Mouse (Mus musculus) splenic B cell, adult 2 months (primary cell): Measurements from ENCODE around the gene Mrpl58.

Experiments used
- DNase-seq: peaks from one replicate; pipeline ENCODE4 v3.0.0-alpha.2; 2011; ENCODE audit warnings: low read depth, low spot score
- H3K27me3 ChIP-seq: 2 replicates; pipeline ENCODE4 v1.6.1; 2012; ENCODE audit warnings: mild to moderate bottlenecking, low read length, moderate library complexity, mixed read lengths; ENCODE audit not compliant: control insufficient read depth, poor library complexity, insufficient read depth, severe bottlenecking
- H3K36me3 ChIP-seq: 2 replicates; pipeline ENCODE4 v1.6.1; 2012; ENCODE audit warnings: mild to moderate bottlenecking, low read length, moderate library complexity, mixed read lengths; ENCODE audit not compliant: control insufficient read depth, poor library complexity, insufficient read depth, severe bottlenecking

Gene Mrpl58

DNA sequence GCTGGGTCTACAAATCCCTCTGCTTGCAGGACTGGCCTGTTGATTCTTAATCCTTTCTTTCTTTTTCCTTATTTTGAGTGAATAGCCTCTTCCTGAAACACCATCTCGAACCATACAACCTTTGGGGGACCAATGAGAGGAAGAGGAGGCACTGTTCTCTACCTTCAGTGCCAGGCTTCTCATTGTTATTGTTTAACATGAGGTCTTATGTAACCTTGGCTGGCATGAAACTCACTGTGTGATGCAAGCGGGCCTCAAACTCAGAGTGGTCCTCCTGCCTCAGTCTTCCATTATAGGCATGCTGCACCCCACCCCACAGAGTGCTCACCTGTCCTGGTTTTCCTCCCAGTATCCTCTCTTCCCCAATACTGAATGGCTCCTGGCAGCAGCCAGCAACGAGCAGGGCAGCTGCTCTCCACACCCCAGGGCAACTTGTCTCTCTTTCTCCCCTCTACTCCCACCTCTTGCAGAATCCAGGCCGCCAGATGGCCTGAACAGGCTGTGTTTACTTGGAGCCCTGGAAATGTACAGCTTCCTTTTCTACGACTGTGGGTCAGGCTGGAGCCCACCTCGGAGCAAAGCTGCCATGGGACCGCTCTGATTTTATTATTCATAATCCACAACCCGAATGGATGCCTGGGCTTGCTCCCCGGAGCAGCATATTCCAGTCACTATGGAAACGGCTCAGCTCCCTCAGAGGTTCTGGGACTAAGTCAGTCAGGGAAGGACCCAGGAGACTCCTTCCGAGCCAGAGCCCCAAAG, 2.7 kb upstream of the Mrpl58 start:
- DNase-seq, result no peak
- Histone ChIP-seq H3K27me3 (no peaks in the 10 kb centered on the region), H3K36me3 (no peaks in the 10 kb centered on the region)

- no peak for DNase-seq
- no peaks in the 10 kb centered on the region; the same call in 1 of the 2 replicates for H3K36me3 ChIP-seq
- H3K27me3 ChIP-seq, result no peaks in the 10 kb centered on the region
Measured at GRCm38 (mm10) chr11:115405723-115406122, 2.2 kb downstream of the Mrpl58 start.

GRCm38 (mm10) chr11:115406858-115407401, 3.4 kb downstream of the Mrpl58 start:
- no peak for DNase-seq
- no peaks in the 10 kb centered on the region; the same call in 1 of the 2 replicates for H3K36me3 ChIP-seq
- H3K27me3 ChIP-seq, result no peaks in the 10 kb centered on the region

- Histone ChIP-seq H3K27me3 (no peaks in the 10 kb centered on the region), H3K36me3 (no peaks in the 10 kb centered on the region; the same call in 1 of the 2 replicates)
- DNase-seq, result no peak
Measured at GRCm38 (mm10) chr11:115408266-115408920, 4.8 kb downstream of the Mrpl58 start.

DNA sequence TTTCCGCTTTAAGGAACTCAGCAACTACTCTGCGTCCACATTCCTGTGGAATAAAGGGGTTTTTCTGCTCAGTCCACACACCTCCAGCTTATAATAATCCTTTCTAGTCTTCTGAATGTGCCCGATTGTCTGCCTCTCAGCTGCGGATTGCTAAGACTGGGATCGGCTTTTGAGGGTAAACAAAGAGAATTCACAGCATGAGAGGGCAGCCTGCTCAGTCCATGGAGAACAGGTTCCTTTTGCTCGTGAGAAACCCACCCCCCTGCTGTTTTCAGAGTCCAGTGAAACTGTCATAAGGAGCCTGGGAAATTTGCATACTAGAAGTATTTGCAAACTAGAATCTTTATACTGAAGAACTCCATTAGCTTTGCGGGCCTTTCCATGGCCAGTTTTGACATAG, 6.0 kb downstream of the Mrpl58 start:
- Histone ChIP-seq H3K36me3 (no peaks in the 10 kb centered on the region; the same call in 1 of the 2 replicates), H3K27me3 (no peaks in the 10 kb centered on the region)
- DNase-seq, result no peak

DNA sequence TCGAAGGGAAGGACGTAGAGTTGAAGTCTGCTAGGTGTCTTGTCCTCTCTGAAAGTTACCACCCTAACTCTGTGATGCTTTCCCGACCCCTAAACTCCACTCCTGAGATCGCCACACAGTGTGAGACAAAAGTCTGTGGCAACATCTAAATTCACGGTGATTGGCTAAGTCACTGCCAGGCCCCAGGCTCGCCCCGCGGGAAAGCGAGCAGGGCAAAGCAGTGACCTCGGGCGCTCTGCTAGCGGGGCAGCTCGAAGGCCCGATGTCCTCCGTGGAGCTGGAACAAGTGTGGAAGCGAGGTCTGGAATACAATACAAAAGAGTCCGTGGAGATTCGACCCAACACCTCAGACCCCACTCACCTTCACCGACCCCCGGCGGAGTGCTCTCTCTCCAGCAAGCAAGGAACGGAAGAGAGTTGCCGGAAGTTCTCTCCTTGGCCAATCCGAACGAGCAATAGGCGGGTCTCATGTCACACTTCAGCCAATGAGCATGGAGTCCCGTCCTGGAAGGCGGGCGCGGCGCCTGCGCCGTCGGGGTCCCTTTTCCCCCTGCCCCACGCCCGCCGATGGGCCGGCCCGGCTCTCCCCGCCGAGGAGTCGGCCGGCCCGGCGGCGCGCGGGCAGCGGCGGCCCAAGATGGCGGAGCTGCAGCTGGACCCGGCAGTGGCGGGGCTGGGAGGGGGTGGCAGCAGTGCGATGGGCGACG, 16.1 kb downstream of the Mrpl58 start, which contains the start of the genes Atp5h and Kctd2:
Atp5h (minus strand) TSS at position 432 of the 707 bp plus-strand sequence.
Kctd2 (plus strand) TSS at position 598 of the 707 bp plus-strand sequence.
- DNase-seq, result peak; percentile 96
- H3K27me3 ChIP-seq, result no peaks in the 10 kb centered on the region
- H3K36me3 ChIP-seq, result peaks cover 1% of the 10 kb centered on the region

GRCm38 (mm10) chr11:115420336-115421190, 17.0 kb downstream of the Mrpl58 start:
- peaks cover 1% of the 10 kb centered on the region for H3K36me3 ChIP-seq
- no peaks in the 10 kb centered on the region for H3K27me3 ChIP-seq
- DNase-seq, result peak; percentile 37

GRCm38 (mm10) chr11:115421328-115421727, 17.8 kb downstream of the Mrpl58 start:
- DNase-seq, result no peak
- no peaks in the 10 kb centered on the region for H3K27me3 ChIP-seq

DNA sequence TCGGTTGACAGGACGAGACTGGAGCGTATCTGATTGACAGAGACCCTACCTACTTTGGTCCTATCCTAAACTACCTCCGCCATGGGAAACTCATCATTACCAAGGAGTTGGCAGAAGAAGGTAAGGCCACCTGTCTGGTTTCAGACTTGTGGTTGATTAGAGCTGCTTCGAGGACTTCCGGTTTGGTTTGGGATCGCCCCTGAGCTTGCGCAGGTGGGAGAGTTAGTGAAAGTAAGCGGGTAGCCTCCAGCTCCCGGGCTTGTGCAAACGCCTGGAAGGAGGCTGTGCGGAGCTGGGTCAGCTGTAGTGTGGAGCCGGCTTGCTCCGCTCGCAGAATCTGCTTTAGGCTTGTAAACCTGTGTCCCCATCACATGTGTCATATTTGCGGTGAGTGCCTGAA, 18.4 kb downstream of the Mrpl58 start:
- no peaks in the 10 kb centered on the region; the same call in none of the 2 replicates for H3K36me3 ChIP-seq
- no peaks in the 10 kb centered on the region for H3K27me3 ChIP-seq
- no peak for DNase-seq

More at GRCm38 (mm10) chr11:115421328-115421727, 17.8 kb downstream of the Mrpl58 start:
- H3K36me3 ChIP-seq, result peaks cover 1% of the 10 kb centered on the region

- DNase-seq, result no peak
- Histone ChIP-seq H3K36me3 (no peaks in the 10 kb centered on the region; the same call in none of the 2 replicates), H3K27me3 (no peaks in the 10 kb centered on the region)
Measured at GRCm38 (mm10) chr11:115423091-115423490, 19.5 kb downstream of the Mrpl58 start.

DNA sequence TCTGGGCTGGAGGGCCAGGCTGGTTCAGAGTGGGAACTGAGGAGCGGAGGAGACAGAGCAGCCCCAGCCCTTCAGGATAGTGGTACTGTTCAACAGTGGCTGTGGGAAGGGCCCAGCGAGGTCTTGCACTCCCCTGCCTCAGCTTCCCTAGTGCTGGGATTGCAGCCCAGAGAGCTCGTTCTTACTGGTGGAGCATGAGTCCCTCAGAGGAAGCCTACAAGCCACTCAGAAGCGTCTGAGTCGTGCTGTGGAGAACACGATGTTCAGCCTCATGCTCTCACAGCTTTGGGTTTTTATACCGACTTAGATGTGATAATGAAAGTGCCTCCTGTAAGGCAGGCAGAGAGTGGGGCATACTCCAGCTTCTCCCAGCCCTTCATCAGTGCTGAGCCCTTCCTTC, 21.1 kb downstream of the Mrpl58 start:
- Histone ChIP-seq H3K27me3 (no peaks in the 10 kb centered on the region), H3K36me3 (no peaks in the 10 kb centered on the region; the same call in none of the 2 replicates)
- no peak for DNase-seq

DNA sequence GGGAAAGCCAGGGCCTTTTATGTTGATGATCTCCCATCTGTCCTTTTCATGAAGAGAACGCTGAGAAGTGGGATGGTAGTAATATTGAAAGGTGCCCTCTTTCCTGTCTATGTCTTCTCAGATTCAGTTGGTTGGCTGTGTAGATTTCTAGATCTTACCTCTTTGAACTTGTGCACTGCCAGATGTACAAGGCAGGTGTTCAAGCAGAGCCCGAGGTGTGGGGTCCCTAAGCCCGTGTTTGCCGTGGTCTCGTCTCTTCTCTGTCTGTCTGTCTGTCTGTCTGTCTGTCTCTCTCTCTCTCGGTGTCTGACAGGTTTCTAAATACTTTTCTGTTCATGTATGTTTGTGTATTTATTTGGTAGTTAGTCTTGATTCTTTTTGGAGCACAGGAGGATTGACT, 22.1 kb downstream of the Mrpl58 start:
- no peaks in the 10 kb centered on the region for H3K27me3 ChIP-seq
- DNase-seq, result no peak
- peaks cover 1% of the 10 kb centered on the region for H3K36me3 ChIP-seq

DNA sequence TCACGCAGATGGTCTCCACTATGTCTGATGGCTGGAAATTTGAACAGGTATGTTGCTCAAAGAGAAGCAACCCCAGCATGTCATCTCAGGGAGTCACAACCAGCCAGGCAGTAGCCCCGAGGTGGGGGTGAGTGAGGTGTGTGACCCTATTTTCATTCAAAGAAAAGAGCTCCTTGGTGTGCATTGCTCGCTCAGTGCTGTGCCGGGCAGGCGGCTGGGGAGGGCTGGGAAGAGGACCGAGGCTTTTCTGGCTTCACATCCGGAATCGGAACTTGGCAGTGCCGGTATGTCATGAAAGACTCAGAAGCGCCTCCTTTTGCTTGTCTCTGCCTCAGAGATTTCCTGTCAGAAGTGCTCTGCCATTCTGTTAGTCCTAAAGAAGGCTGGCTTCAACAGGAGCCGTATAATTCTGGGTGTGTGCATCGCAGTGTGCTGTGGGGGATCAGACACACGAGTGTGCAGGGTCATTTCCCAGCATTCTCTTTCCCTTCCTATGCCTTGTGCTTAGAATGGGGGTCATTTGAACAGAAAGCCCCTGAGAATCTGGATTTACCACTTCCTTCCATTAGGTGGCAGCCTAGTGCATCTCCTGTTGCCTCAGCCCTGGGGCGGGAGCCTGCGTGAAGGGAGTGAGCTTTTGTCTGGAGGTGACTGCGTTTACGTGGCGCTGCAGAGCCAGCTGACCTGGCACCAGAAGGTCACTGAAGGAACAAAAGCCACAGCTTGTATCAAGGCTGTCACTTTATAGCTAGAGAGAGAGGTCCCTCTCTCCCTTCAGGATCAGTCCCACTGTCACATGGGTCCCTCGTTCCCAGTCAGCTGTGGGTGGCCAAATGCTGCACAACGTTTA, 24.2 kb downstream of the Mrpl58 start:
- H3K27me3 ChIP-seq, result no peaks in the 10 kb centered on the region
- DNase-seq, result peak; percentile 77
- peaks cover 4% of the 10 kb centered on the region for H3K36me3 ChIP-seq
